Mouse (Mus musculus) midbrain, embryonic 15.5 days (tissue): ENCODE data around the gene Sh2d3c. TPM values are rescaled to one million over a fixed set of nuclear protein-coding genes. Genes with fewer than 3 reads are reported as not detected.

Experiments
- ATAC-seq: fragments of 200-750 bp; cut with Nextera tagmentation; replicated peaks from 2 replicates; pipeline ENCODE4 v1.8.0; 2017; ENCODE audit warnings: moderate TSS enrichment
- H3K27ac ChIP-seq: fragments of 300-500 bp; sonication (generic); 2 replicates; pipeline ENCODE4 v1.5.1; 2015; ENCODE audit warnings: mild to moderate bottlenecking, inconsistent platforms
- H3K27me3 ChIP-seq: fragments of 300-500 bp; sonication (generic); replicated peaks from 2 replicates; pipeline ENCODE4 v1.6.1; 2015; ENCODE audit warnings: inconsistent platforms
- H3K36me3 ChIP-seq: fragments of 300-500 bp; sonication (generic); replicated peaks from 2 replicates; pipeline ENCODE4 v1.6.1; 2015; ENCODE audit warnings: inconsistent platforms
- H3K4me1 ChIP-seq: fragments of 300-500 bp; sonication (generic); 2 replicates; pipeline ENCODE4 v1.6.1; 2015; ENCODE audit warnings: inconsistent platforms
- H3K4me2 ChIP-seq: fragments of 300-500 bp; sonication (generic); 2 replicates; pipeline ENCODE4 v1.6.1; 2015; ENCODE audit warnings: inconsistent platforms, mild to moderate bottlenecking, moderate library complexity
- H3K4me3 ChIP-seq: fragments of 300-500 bp; sonication (generic); 2 replicates; pipeline ENCODE4 v1.5.1; 2015; ENCODE audit warnings: mild to moderate bottlenecking, inconsistent platforms
- H3K9ac ChIP-seq: fragments of 300-500 bp; sonication (generic); 2 replicates; pipeline ENCODE4 v1.6.1; 2015; ENCODE audit warnings: mild to moderate bottlenecking, inconsistent platforms
- H3K9me3 ChIP-seq: fragments of 300-500 bp; sonication (generic); 2 replicates; pipeline ENCODE4 v1.6.1; 2016; ENCODE audit warnings: inconsistent platforms
- WGBS: fragments of 180-500 bp; shearing (Covaris S2); methylation state at CpG from one replicate; pipeline ENCODE4 v1.1.7; 2015; ENCODE audit warnings: mixed read lengths; 5-methylcytosine and 5-hydroxymethylcytosine counted together
- polyA plus RNA-seq: library from polyadenylated mRNA; unstranded; fragments of >200 nt; fragmentation: Nextera tagmentation; extraction: Ambion mirVana; gene quantifications from 2 replicates; pipeline ENCODE4 v1.2.1, GENCODE M21; 2015

The Sh2d3c gene
- polyA plus RNA-seq, 1 experiment from 2014 or later, result 57.2 TPM

DNA sequence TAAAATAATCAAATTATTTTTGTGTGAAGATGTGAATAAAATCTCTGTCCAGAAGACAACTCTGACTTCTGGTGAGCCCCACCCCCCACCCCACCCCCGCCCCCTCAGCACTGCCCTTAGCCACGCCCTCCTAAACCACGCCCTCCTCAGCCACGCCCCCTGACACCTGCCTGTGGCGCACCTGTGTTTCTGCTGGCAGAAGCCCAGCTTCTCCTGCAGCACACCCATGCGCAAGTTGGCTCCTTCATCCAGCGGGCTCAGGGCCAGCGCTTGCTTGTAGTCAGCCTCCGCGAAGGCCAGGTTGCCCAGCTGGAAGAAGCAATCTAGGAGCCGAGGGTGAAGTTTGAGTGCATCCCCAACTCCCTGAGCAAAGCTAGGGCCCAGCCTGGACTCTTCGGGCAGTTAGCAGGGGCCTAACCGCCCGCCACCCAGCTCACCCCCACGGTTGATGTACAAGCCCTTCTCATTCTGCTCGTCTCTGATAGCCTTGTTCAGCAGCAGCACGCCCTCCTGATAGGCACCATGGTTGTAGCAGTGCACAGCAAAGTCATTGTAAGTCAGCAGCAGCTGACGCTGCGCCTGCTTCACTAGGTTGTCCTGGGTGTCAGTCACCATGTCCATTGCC is 47.9 kb downstream of the Sh2d3c start:
- 54% methylated on average over 19 of the region's 19 CpGs for WGBS
- H3K27me3 ChIP-seq, result no peaks in the 10 kb centered on the region
- H3K4me3 ChIP-seq, result no peak overlapping the region
- no peak for ATAC-seq
- peaks cover 6% of the 10 kb centered on the region; the same call in 1 of the 2 replicates for H3K4me1 ChIP-seq
- no peak overlapping the region for H3K9ac ChIP-seq
- H3K36me3 ChIP-seq, result no peaks in the 10 kb centered on the region
- H3K9me3 ChIP-seq, result no peaks in the 10 kb centered on the region
- no peak overlapping the region for H3K4me2 ChIP-seq
- no peak overlapping the region for H3K27ac ChIP-seq

- no peaks in the 10 kb centered on the region for H3K27me3 ChIP-seq
- H3K9me3 ChIP-seq, result no peaks in the 10 kb centered on the region
- H3K27ac ChIP-seq, result no peak overlapping the region
- ATAC-seq, result no peak
- no peak overlapping the region for H3K4me2 ChIP-seq
- no peak overlapping the region for H3K4me3 ChIP-seq
- H3K9ac ChIP-seq, result no peak overlapping the region
- H3K36me3 ChIP-seq, result no peaks in the 10 kb centered on the region
- WGBS, result 47% methylated on average over 5 of the region's 5 CpGs
- peaks cover 6% of the 10 kb centered on the region; the same call in 1 of the 2 replicates for H3K4me1 ChIP-seq
Measured at GRCm38 (mm10) chr2:32769327-32770085, 48.7 kb downstream of the Sh2d3c start.

GRCm38 (mm10) chr2:32771886-32772285 is 51.0 kb downstream of the Sh2d3c start:
- H3K4me1 ChIP-seq, result peaks cover 19% of the 10 kb centered on the region
- H3K27ac ChIP-seq, result no peak overlapping the region
- H3K9ac ChIP-seq, result no peak overlapping the region
- no peak overlapping the region for H3K4me2 ChIP-seq
- no peaks in the 10 kb centered on the region for H3K9me3 ChIP-seq
- no peaks in the 10 kb centered on the region for H3K36me3 ChIP-seq
- ATAC-seq, result no peak
- H3K4me3 ChIP-seq, result no peak overlapping the region
- WGBS, result 37% methylated on average over 12 of the region's 12 CpGs
- H3K27me3 ChIP-seq, result no peaks in the 10 kb centered on the region

- H3K4me2 ChIP-seq, result no peak overlapping the region
- no peak overlapping the region for H3K27ac ChIP-seq
- no peaks in the 10 kb centered on the region for H3K27me3 ChIP-seq
- 82% methylated on average over 8 of the region's 8 CpGs for WGBS
- no peak overlapping the region for H3K4me3 ChIP-seq
- no peak for ATAC-seq
- peaks cover 19% of the 10 kb centered on the region for H3K4me1 ChIP-seq
- no peaks in the 10 kb centered on the region for H3K36me3 ChIP-seq
- no peaks in the 10 kb centered on the region for H3K9me3 ChIP-seq
- no peak overlapping the region for H3K9ac ChIP-seq
Measured at GRCm38 (mm10) chr2:32772626-32773279, 51.9 kb downstream of the Sh2d3c start.

DNA sequence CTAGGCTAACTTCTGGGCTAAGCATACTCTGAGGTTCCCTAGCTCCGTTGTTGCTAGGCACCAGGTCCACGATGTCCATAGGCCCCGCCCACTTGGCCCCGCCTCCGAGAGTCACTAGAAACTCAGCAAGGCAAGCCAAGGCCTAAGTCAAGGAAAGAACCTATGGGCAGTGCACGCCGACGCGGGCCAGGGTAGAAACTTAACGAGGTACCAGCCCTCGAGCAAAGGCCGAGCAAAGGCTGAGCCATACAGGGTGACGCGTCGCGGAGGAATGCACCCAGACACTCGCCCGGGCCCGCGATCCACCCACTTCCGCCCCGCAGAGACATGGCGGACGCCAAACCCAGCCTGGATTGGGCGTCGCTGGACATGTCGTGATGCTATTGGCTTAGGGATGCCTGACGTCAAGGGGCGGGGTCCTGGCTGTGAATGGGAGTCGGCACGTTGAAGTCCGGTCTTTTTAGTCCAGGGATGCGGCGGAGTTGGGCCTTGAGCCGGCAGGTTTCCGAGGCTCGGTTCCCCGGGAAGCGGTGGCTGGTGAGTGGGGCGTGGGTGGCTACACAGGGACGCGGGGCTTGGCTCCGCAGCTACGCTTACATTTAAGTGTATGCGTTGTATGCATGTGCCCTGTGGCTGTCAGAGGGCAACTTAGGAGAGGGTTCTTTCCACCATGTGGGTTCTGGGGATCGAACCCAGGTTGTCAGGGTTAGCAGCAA is 54.7 kb downstream of the Sh2d3c start, which contains the start of the genes Ttc16 and Ptrh1:
Gene Ttc16 (minus strand): TSS at position 275 of the 716 bp plus-strand sequence.
Gene Ptrh1 (plus strand): TSS at position 428 of the 716 bp plus-strand sequence.
- ATAC-seq, result peak; percentile 98
- WGBS, result under 1% methylated on average over 46 of the region's 46 CpGs
- H3K9me3 ChIP-seq, result no peaks in the 10 kb centered on the region

GRCm38 (mm10) chr2:32776192-32776591 is 55.3 kb downstream of the Sh2d3c start:
- Histone ChIP-seq H3K4me1 (peaks cover 13% of the 10 kb centered on the region), H3K27ac (no peak overlapping the region), H3K9me3 (no peaks in the 10 kb centered on the region), H3K36me3 (no peaks in the 10 kb centered on the region), H3K4me2 (peak overlapping the region; percentile 81), H3K27me3 (no peaks in the 10 kb centered on the region), H3K4me3 (peak overlapping the region; percentile 81), H3K9ac (no peak overlapping the region)
- WGBS, result 21% methylated on average over 22 of the region's 22 CpGs
- no peak for ATAC-seq

More for the DNA sequence above, 54.7 kb downstream of the Sh2d3c start, which contains the start of the genes Ttc16 and Ptrh1:
- H3K9ac ChIP-seq, result peak within 1 kb of the TSS; percentile 52
- H3K27ac ChIP-seq, result peak within 1 kb of the TSS; percentile 80
- no peaks in the 10 kb centered on the region for H3K27me3 ChIP-seq
- peak within 1 kb of the TSS; percentile 81 for H3K4me3 ChIP-seq
- H3K4me1 ChIP-seq, result peaks cover 13% of the 10 kb centered on the region
- H3K4me2 ChIP-seq, result peak within 1 kb of the TSS; percentile 81
- H3K36me3 ChIP-seq, result no peaks in the 10 kb centered on the region

- Histone ChIP-seq H3K27me3 (no peaks in the 10 kb centered on the region), H3K36me3 (no peaks in the 10 kb centered on the region), H3K9me3 (no peaks in the 10 kb centered on the region), H3K9ac (no peak overlapping the region), H3K4me1 (peaks cover 13% of the 10 kb centered on the region), H3K4me2 (no peak overlapping the region), H3K27ac (no peak overlapping the region), H3K4me3 (no peak overlapping the region)
- ATAC-seq, result no peak
- 93% methylated on average over 6 of the region's 6 CpGs for WGBS
Measured at GRCm38 (mm10) chr2:32778081-32778480, 57.2 kb downstream of the Sh2d3c start.

GRCm38 (mm10) chr2:32779131-32779530 is 58.3 kb downstream of the Sh2d3c start:
- Histone ChIP-seq H3K4me3 (no peak overlapping the region), H3K27ac (no peak overlapping the region), H3K9me3 (no peaks in the 10 kb centered on the region), H3K4me2 (no peak overlapping the region), H3K27me3 (no peaks in the 10 kb centered on the region), H3K36me3 (no peaks in the 10 kb centered on the region), H3K9ac (no peak overlapping the region), H3K4me1 (peaks cover 13% of the 10 kb centered on the region)
- 16% methylated on average over 8 of the region's 8 CpGs for WGBS
- no peak for ATAC-seq

DNA sequence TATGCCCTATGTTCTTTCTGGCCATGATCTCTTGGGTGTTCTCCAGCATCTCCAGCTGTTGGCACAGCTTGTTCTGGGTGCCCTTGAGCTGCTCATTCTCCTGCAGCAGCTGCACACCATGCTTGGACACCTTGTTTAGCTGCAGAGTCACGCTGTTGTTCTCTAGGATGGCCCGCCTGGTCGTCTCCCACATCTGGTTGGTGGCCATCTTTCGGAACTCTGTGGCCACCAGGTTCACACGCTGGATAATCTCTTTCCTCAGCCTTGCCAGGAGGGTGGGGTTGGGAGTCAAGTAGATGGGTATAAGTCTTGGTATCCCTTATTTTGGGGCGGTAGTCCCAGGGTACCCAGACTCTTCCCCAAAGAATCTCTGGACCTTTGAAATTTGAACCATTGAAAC is 58.9 kb downstream of the Sh2d3c start:
- no peak for ATAC-seq
- H3K27ac ChIP-seq, result no peak overlapping the region
- H3K4me2 ChIP-seq, result no peak overlapping the region
- no peak overlapping the region for H3K4me3 ChIP-seq
- 90% methylated on average over 6 of the region's 6 CpGs for WGBS
- peaks cover 15% of the 10 kb centered on the region for H3K4me1 ChIP-seq
- H3K27me3 ChIP-seq, result no peaks in the 10 kb centered on the region
- H3K36me3 ChIP-seq, result no peaks in the 10 kb centered on the region
- no peak overlapping the region for H3K9ac ChIP-seq
- no peaks in the 10 kb centered on the region for H3K9me3 ChIP-seq

DNA sequence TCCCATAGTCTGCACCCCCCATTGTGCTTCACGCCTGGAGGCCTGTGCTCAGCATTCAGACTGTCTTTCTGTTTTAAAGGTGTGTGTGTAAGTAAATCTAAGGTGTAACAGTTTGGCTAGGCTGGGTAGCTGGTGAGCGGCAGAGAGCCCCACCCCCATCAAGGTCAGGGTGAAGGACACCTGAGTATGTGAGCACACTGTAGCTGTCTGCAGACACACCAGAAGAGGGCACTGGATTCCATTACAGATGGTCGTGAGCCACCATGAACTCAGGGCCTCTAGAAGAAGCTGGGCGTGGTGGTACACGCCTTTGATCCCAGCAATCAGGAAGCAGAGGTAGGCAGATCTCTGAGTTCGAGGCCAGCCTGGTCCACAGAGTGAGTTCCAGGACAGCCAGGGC is 60.9 kb downstream of the Sh2d3c start:
- ATAC-seq, result no peak
- WGBS, result 81% methylated on average over 6 of the region's 6 CpGs

GRCm38 (mm10) chr2:32784048-32784681 is 63.3 kb downstream of the Sh2d3c start, which contains the start of gene Cfap157:
Gene Cfap157 (minus strand): TSS chr2:32784428.
- Histone ChIP-seq H3K9ac (no peak within 1 kb of the TSS), H3K36me3 (no peaks in the 10 kb centered on the region; the same call in 1 of the 2 replicates), H3K4me3 (no peak within 1 kb of the TSS), H3K4me2 (peak within 1 kb of the TSS; percentile 24), H3K27ac (no peak within 1 kb of the TSS), H3K4me1 (peaks cover 2% of the 10 kb centered on the region; the same call in 1 of the 2 replicates), H3K27me3 (no peaks in the 10 kb centered on the region), H3K9me3 (no peaks in the 10 kb centered on the region)
- 79% methylated on average over 4 of the region's 4 CpGs for WGBS
- ATAC-seq, result no peak

More for the DNA sequence above, 60.9 kb downstream of the Sh2d3c start:
- H3K36me3 ChIP-seq, result no peaks in the 10 kb centered on the region
- no peak overlapping the region for H3K27ac ChIP-seq
- no peaks in the 10 kb centered on the region for H3K27me3 ChIP-seq
- no peaks in the 10 kb centered on the region for H3K9me3 ChIP-seq
- H3K9ac ChIP-seq, result no peak overlapping the region
- H3K4me2 ChIP-seq, result no peak overlapping the region
- H3K4me3 ChIP-seq, result no peak overlapping the region
- H3K4me1 ChIP-seq, result peaks cover 2% of the 10 kb centered on the region; the same call in 1 of the 2 replicates
